Mouse (Mus musculus): ENCODE results near the gene Topbp1.
"Not testable (repeated sequence)": the region's sequence is repeated elsewhere in the genome, so short reads cannot be mapped to it uniquely, and the experiment has no call there.

Gene Topbp1

GRCm38 (mm10) chr9:103353500-103354260 is 48.7 kb downstream of the Topbp1 start:
- DNase-seq: not testable (repeated sequence)

DNA sequence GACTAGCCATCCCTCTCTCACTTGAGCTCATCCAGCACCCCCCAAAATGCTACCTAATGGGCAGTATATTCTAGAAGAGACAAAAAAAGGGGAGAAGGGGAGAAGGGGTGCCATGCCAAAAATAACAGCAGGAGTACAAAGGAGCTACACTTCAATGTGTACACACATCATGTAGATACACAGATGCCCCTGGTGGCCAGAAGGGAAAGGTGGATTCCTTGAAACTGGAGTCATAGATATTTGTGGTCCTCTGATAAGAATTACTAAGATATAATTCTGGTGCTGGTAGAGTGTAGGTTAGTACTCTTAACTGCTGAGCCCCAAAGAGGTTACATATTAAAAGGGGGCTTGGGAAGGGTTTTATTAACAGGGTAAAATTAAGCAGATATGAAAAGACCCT is 52.9 kb downstream of the Topbp1 start:
- no peak for DNase-seq

GRCm38 (mm10) chr9:103358545-103358944 is 53.5 kb downstream of the Topbp1 start:
- no peak for DNase-seq

GRCm38 (mm10) chr9:103360642-103361041 is 55.6 kb downstream of the Topbp1 start:
- no peak for DNase-seq

DNA sequence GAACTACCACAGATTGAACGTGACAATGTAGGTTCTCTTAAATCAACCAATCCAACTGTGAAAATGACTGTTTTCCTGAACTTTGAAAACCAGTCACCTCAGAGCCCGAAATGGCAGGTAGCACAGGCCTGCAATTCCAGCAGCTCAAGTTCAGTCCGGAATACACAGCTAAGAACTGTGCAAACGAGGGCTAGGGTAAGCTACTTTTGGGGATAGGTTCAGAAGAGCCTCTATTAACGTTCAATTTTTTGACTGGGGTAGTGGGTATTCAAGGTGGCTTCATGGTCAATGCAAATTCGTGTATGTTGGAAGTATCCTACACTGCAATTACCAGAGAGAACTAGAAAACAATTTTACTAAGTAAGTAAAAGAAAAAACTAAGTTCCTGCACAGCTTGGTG is 58.1 kb downstream of the Topbp1 start:
- DNase-seq: no peak

GRCm38 (mm10) chr9:103363730-103364417 is 58.9 kb downstream of the Topbp1 start:
- peak; percentile 38 for DNase-seq

DNA sequence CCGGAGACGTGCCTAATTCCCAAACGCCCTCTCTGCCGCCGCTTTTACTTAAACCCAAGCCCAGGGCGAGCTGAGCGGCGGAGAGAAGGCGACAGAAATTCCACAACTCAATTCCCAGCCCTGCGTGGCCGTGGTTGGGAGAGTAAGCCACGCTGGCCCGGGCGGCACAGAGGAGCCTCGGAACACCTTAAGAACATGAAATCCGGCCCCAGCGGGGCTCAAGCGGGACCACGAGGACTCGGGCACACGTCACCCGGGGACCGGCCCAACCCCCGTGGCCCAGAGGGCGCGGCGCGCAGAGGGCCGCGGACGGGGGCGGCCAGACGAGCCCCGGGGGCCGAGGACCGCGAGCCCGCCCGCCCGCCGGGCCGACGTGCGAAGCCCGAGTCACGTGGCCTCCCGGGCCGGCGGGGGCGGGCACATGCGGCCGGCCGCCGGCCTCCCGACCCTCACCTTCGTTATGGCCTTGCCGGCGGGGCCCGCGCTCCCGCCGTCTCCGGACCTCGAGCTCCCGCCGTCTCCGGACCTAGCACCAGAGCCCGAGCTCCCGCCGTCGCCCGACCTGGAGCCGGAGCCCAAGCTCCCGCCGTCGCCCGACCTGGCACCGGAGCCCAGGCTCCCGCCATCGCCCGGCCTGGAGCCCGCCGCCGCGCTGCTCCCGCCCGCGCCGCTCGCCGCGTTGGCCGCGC is 59.7 kb downstream of the Topbp1 start:
- no peak for DNase-seq

- peak; percentile 100 for DNase-seq
These were observed 60.6 kb downstream of the Topbp1 start, which contains the start of gene Cdv3 for GRCm38 (mm10) chr9:103365290-103366247. Gene Cdv3 (minus strand): TSS chr9:103365840.

DNA sequence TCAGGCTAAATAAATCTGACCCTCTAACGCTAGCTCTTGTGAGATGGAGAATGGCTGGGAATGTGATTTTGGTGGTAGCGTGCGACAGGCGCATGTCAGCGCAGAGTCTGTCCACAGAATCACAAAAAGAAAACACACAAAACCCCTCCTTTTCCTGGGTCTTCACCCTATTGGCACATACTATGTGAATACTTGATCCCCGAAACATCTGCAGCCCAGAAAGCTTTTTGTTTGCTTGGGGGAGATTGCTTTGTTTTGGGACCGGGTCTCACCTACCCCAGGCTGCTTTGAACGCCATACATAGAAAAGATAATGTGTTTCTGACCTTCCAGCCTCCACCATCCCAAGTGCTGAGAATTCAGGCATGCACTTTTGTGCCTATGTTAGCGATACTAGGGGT is 61.3 kb downstream of the Topbp1 start:
- no peak for DNase-seq

DNA sequence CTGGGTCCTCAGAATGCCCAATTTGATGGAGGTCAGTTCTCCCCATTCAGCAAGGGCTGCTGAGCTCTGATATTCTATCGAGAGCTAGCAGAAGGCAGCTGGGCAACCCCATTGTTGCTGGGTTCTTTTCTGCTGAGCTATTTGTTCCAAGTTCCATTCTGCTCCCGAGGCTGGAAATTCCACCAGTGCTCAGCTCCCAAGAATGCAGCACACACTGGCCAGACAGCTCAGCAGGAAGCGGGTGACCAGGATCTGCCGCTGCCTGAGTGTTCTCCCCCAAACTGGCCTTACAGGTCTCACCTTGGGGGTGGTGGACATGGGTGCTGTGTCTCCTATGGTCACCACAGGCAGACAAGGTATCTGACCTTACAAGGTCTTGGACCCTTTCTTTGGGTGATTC is 64.9 kb downstream of the Topbp1 start:
- no peak for DNase-seq

GRCm38 (mm10) chr9:103372271-103373010 is 67.4 kb downstream of the Topbp1 start:
- no peak for DNase-seq

GRCm38 (mm10) chr9:103376346-103377320 is 71.6 kb downstream of the Topbp1 start:
- DNase-seq: no peak

DNA sequence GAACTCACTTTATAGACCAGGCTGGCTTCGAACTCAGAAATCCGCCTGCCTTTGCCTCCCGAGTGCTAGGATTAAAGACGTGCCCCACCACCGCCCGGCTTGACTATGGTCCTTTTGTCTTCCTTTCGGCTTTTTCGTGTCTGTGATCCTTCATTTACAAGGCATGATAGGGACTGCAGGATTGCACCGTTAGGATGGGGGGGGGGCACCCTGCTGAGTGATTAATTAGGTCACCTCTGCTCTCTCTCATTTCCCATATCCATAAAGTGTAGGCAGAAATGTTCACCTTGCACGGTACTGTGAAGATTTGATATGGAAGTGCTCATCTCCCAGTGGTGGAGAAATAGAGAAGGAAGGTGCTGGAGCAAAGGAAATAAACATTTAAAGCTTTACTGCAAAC is 73.7 kb downstream of the Topbp1 start:
- DNase-seq: no peak

GRCm38 (mm10) chr9:103379199-103379598 is 74.2 kb downstream of the Topbp1 start:
- no peak for DNase-seq

GRCm38 (mm10) chr9:103380566-103380965 is 75.6 kb downstream of the Topbp1 start:
- DNase-seq: no peak

GRCm38 (mm10) chr9:103382989-103383388 is 78.0 kb downstream of the Topbp1 start:
- no peak for DNase-seq

- no peak for DNase-seq
These were observed 78.6 kb downstream of the Topbp1 start for GRCm38 (mm10) chr9:103383576-103383975.

- no peak for DNase-seq
These were observed 79.3 kb downstream of the Topbp1 start for GRCm38 (mm10) chr9:103384141-103384796.

DNA sequence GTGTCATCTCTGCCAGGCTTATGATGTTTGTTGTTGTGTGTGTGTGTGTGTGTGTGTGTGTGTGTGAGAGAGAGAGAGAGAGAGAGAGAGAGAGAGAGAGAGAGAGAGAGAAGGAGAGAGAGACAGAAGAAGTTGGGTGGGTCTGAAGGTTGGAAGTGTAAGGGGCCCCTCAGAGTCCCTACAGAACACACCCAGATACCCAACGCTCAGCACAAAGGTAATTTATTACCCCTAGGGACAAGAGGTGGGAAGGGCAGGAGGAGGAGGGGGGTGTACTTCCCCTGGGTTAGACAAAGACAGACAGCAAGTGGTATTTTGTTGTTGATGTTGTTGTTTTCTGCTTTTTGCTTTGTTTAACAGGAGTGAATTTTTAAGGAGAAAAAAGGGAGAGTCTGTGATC is 80.6 kb downstream of the Topbp1 start:
- DNase-seq: no peak

DNA sequence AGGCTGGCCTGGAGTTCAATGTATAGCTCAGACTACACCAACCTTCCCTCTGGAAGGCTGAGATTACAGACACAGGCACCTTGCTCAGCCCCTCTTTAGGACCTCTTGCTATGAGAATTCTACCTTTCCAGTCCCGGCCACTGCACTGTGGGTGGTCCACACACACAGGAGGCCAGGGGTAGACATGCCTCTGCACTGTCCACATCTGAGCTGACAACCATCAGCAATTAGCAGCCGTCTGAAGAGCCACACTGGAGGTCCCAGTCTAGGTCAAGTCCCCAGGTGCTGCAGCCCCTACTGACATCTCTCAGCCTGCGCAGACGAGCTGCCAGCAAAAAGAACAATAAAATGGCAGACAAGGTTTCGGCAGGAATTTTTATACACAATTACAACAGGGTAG is 81.6 kb downstream of the Topbp1 start:
- no peak for DNase-seq

Data from cerebellum, adult 9-11 months (tissue).